Comparison of ENCODE assay signal across 9 mouse cellular contexts in the genomic region with DNA sequence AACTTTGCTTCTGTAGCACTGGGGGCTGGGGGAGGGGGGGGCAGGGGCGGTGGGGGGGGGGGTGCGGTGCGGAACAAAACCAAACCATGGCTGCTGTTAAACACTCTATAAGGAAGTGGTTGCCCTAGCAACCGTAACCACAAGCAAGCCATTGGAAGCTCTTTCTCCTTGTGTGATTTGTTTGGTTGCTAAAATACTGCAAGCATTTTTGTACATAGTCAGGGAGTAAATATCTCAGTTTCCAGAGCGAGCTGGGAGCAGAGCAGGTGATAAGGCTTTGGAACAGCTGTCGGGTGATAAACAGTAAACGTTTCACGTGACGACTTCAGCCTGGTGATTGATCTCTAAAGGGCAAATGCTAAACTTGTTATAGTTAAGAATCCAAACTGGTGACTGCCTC.
A peak's percentile ranks its signal among the peaks of the same experiment; 100 is the strongest.
DNase-seq lines count a peak whose midpoint lies in the region; ATAC-seq and TF ChIP-seq lines count a peak whose summit lies in the region.
"Had no signal": no experiment of that assay in that cellular context is flagged by ENCODE, and none has a peak within 500 bp of the region (broad histone marks: within the 10 kb centered on the region; RNA-seq: fewer than 3 reads in every experiment).

No protein-coding gene starts in this region.

- no peak for TF ChIP-seq EP300 in lung, postnatal 0 days (IDR thresholded peaks at IDR 0.05)

- ATAC-seq in common myeloid progenitor, adult 5-6 weeks (replicated peaks; ENCODE audit: low read depth, poor library complexity, severe bottlenecking): peak; percentile 85
- peak; percentile 50 for ATAC-seq in lung, postnatal 0 days
- ATAC-seq in stomach, embryonic 16.5 days (ENCODE audit: insufficient read depth, low FRiP score): peak; percentile 71

- peak; percentile 46 for DNase-seq in embryo, embryonic 10 days (ENCODE audit: low spot score)
- DNase-seq in embryo, embryonic 9.5 days (ENCODE audit: extremely low spot score): no peak
- DNase-seq in hindbrain, embryonic 10.5 days (ENCODE audit: low spot score): peak; percentile 29
- peak; percentile 63 for DNase-seq in lung, postnatal 0 days (ENCODE audit: low spot score)
- no peak for DNase-seq in ovary, adult 18-20 months (ENCODE audit: low spot score)
- DNase-seq in urinary bladder, adult 18-20 months (ENCODE audit: low spot score in 2 of 2): no peak

- H3K4me1 ChIP-seq in hindbrain, embryonic 10.5 days (replicated peaks): peaks cover 12% of the 10 kb centered on the region
- H3K4me1 ChIP-seq in lung, postnatal 0 days (ENCODE audit: insufficient read depth, low read depth, low read length): peaks cover 3% of the 10 kb centered on the region; the same call in 1 of the 2 replicates
- peaks cover 7% of the 10 kb centered on the region; the same call in 1 of the 2 replicates for H3K4me1 ChIP-seq in stomach, embryonic 16.5 days (ENCODE audit: control insufficient read depth, insufficient read depth, low read length)

- no peaks in the 10 kb centered on the region for H3K27me3 ChIP-seq in hindbrain, embryonic 10.5 days (ENCODE audit: insufficient read depth, poor library complexity, severe bottlenecking)
- H3K27me3 ChIP-seq in lung, postnatal 0 days (replicated peaks; ENCODE audit: insufficient read depth, low read length): no peaks in the 10 kb centered on the region
- H3K27me3 ChIP-seq in stomach, embryonic 16.5 days (ENCODE audit: control insufficient read depth, insufficient read depth, low read length): no peaks in the 10 kb centered on the region
- H3K27me3 ChIP-seq: limb, embryonic 15.5 days had no signal

- no peak for TF ChIP-seq CTCF in lung, postnatal 0 days (IDR thresholded peaks at IDR 0.05)

- H3K4me3 ChIP-seq in hindbrain, embryonic 10.5 days: peak overlapping the region; percentile 16; the same call in 1 of the 2 replicates
- no peak overlapping the region for H3K4me3 ChIP-seq in lung, postnatal 0 days (ENCODE audit: low read depth, low read length)
- peak overlapping the region; percentile 13 for H3K4me3 ChIP-seq in stomach, embryonic 16.5 days (replicated peaks; ENCODE audit: low read length)
- H3K4me3 ChIP-seq: limb, embryonic 15.5 days had no signal

- peak overlapping the region; percentile 22; the same call in 1 of the 2 replicates for H3K4me2 ChIP-seq in lung, postnatal 0 days (replicated peaks; ENCODE audit: low read depth, low read length)
- peak overlapping the region; percentile 31 for H3K4me2 ChIP-seq in stomach, embryonic 16.5 days (ENCODE audit: low read depth, low read length)
- H3K4me2 ChIP-seq: limb, embryonic 15.5 days had no signal

- H3K9ac ChIP-seq in lung, postnatal 0 days (replicated peaks; ENCODE audit: low read depth): no peak overlapping the region
- no peak overlapping the region for H3K9ac ChIP-seq in stomach, embryonic 16.5 days (ENCODE audit: low read length)
- H3K9ac ChIP-seq: limb, embryonic 15.5 days had no signal

- 39% methylated on average over 9 of the region's 9 CpGs for WGBS in hindbrain, embryonic 10.5 days
- 8% methylated on average over 9 of the region's 9 CpGs for WGBS in lung, postnatal 0 days
- 6% methylated on average over 9 of the region's 9 CpGs for WGBS in stomach, embryonic 16.5 days

- no peaks in the 10 kb centered on the region for H3K36me3 ChIP-seq in hindbrain, embryonic 10.5 days
- no peaks in the 10 kb centered on the region for H3K36me3 ChIP-seq in lung, postnatal 0 days (ENCODE audit: insufficient read depth, low read length)
- no peaks in the 10 kb centered on the region for H3K36me3 ChIP-seq in stomach, embryonic 16.5 days (ENCODE audit: control insufficient read depth, insufficient read depth, low read length)
- H3K36me3 ChIP-seq: limb, embryonic 15.5 days had no signal

- no peaks in the 10 kb centered on the region for H3K9me3 ChIP-seq in hindbrain, embryonic 10.5 days
- H3K9me3 ChIP-seq in lung, postnatal 0 days (ENCODE audit: low read length): no peaks in the 10 kb centered on the region
- H3K9me3 ChIP-seq in stomach, embryonic 16.5 days (replicated peaks; ENCODE audit: control insufficient read depth, low read length): no peaks in the 10 kb centered on the region
- H3K9me3 ChIP-seq: limb, embryonic 15.5 days had no signal

- H3K27ac ChIP-seq in hindbrain, embryonic 10.5 days: peak overlapping the region; percentile 75
- H3K27ac ChIP-seq in lung, postnatal 0 days (ENCODE audit: low read length): no peak overlapping the region
- H3K27ac ChIP-seq in stomach, embryonic 16.5 days (ENCODE audit: low read length): no peak overlapping the region
- H3K27ac ChIP-seq: limb, embryonic 15.5 days had no signal

Comparison
In these comparisons a context has a peak if more than half of its experiments do, and no peak if none do; other contexts are left out.
1. DNase-seq: peak in embryo, embryonic 10 days (single experiment), hindbrain, embryonic 10.5 days (single experiment) and lung, postnatal 0 days (single experiment); none in embryo, embryonic 9.5 days (single experiment), ovary, adult 18-20 months (single experiment) and urinary bladder, adult 18-20 months (0 of 2).
2. Peak in every context shown above with its lines, with median percentiles within 50 percentile points of each other: ATAC-seq.